Mouse (Mus musculus) spleen, postnatal 4 days (tissue): ENCODE measurements around the gene Gatd1.

Experiments used
- DNase-seq, 2 experiments: peaks; one replicate each; pipeline ENCODE4 v3.0.0; 2022; ENCODE audit warnings: low spot score in 2 of 2

Gatd1 gene

DNA sequence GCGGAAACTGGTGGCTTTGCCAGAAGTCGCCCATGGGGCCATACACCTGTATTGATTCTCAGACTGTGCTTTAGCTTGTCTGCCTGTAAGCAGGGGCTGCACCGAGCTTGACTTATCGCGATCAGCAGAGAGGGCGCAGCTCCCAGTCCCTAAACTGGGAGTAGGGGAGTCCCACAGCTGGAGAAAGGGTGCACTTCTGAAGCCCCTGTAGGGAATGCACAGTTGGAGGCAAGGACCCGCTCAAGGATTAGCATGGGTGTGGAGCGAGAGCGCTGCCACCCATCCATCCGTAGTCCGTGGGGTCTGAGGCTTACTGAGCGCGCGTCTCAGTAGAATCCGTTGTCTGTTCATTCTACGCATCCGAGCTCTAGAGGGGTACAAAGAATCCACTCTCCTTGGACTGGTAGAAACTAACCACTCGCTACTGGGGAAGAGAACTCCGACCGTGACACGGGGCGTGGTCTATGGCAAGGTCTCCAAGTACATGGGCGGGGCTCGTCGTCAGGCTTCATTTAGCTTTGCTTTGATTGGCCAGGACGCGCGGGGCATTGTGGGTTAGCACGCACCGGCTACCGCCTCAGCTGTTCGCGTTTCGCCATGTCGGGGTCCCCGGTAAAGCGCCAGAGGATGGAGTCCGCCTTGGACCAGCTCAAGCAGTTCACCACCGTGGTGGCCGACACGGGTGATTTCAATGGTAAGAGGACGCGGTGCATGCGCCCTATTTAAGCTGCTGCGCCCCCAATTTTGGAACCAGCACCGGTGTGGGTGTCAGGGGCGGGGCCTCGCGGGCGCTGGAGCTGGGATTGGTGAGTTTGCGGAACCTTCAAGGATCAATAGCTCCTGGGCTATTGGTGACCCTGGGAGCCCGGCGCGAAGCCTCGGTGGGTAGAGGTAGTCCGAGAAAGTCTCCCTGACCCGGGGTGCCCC lies 22.0 kb downstream of the Gatd1 start, which contains the start of gene Taldo1:
Taldo1 (plus strand) TSS at position 575 of the 927 bp plus-strand sequence.
- peak; percentile 98 for DNase-seq

DNA sequence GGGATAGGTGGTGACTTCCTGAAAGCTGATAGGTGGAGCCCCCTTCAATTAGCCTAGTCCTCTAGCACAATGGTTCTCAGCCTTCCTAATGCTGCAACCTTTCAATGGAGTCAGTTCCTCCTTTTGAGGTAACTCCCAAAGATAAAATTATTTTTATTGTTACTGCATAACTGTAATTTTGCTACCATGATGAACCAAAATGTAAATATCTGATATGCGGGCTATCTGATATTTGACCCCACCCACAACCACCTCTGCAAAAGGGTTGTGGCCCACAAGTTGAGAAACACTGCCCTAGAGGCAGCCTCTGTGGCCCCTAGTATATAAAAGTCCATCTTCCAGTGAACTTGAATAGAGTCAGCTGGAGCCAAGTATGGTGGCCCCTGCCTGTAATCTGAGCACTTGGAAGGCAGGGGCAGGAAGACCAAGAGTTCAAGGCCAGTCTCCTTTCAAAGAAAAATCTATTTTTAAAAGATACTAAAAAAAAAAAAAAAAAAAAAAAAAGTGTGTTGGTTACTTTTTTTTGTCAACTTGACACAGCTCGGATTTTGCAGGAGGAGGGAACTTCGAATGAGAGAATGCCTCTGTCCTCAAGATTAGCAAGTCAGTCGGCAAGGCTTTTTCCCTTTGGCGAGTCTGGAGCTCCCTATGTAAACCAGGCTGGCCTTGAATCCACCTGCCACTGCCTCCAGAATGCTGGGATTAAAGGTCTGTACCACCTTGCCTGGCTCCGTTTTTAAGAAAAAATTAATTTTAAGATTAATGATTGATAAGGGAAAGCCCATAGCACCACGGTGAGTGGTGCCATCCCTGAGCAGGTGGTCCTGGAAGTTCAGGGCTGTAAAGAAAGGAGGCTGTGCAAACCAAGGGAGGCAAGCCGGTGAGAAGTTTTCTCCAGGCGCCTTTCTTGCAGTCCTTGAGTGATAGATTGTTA lies 23.3 kb downstream of the Gatd1 start:
- DNase-seq: no peak

DNA sequence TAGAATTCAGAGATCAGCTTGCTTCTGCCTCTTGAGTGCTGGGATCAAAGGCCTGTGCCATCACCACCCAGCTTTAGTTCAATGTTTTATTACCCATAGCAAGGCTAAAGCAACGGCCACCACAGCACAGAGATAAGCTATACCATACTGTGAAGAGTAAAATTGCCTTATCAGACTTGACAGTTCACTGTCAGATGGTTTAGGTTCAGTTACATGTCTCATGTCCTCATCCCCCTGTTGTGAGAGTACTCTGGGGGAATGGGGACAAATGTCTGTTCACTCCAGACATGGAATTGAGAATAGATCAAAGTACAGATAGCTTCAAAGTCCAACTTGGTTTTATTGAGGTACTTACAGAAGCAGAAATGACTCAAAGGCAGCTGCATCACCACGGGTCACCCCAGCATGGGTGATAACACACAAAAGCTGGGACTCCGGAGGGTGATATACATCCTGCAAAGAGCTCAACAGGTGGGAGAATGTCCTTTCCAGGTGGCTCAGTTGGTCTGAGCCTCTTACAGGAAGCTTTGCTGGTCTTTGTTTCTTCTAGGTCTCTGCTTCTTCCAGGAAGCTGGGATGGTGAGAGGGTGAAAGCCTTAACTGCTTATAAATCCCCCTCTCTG lies 25.3 kb downstream of the Gatd1 start:
- no peak for DNase-seq

- DNase-seq: no peak
These were observed 26.0 kb downstream of the Gatd1 start for GRCm38 (mm10) chr7:141387807-141388486.

- DNase-seq: no peak
These were observed 32.7 kb downstream of the Gatd1 start for GRCm38 (mm10) chr7:141381068-141381835.

DNA sequence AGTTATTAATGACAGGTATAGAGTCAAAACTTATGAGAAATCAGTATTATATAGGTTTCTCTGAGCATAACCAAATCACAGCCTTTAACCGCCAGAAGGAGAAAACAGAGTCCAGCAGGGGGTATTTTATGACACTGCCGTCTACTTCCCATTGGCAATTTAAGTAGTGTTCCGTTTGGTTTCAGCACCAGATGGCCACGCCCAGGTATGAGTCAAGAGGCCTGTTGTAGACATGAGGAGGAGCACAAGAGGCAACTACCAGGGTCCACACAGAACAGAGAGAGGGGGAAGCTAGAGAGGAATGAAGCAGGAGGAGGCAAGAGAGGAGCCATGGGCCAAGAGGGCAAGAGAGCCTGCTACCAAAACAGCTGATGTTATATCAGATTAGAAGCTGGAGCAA lies 34.4 kb downstream of the Gatd1 start:
- DNase-seq: no peak

DNA sequence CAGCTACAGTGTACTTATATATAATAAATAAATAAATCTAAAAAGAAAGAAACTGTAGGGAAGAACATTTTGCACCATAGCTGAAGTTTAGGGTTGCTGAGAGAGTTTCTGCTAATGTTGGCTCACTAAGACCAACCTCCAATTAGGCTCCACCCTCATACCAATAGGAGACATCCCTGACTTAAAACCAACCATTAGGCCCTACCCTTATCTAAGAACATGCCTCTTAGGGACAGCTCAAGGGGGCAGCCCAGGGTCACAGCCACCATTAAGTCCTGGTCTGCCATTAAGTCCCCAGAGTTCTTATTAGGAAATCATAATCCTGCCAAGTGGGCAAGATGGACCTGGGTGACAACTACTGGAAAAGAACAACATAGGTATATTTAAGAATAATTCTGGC lies 39.5 kb downstream of the Gatd1 start:
- no peak for DNase-seq

GRCm38 (mm10) chr7:141373611-141374010 lies 40.3 kb downstream of the Gatd1 start:
- no peak for DNase-seq

DNA sequence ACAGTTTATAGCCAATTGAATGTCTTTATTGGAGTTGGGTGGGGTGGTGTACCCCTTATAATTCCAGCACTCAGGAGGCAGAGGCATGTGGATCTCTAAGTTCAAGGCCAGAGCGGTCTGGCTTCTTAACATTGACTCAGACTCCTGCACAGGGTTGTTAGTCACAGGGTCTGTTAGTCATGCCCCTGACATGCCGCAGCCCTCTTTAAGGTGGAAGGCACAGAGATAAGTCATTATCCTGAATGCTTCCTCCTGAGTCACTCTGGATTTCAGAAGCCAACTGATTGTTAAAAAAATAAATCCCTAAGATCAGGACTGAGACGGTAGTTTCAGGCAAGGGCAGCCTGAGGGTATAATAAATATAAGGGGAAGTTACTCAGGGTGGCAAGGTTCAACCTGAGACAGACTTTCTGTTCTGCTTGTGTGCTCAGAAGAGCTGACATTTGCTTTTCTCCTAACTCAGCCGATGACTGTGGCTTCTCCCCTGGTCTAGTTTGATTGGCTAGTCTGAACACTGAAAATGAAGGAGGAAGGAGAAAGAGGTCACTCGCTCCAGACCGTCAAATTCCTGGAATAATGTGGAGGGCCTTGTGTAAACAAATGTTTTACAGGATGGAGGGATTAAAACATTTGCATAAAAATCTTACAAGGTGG lies 41.9 kb downstream of the Gatd1 start:
- peak in 1 of 2 experiments; percentile 49 for DNase-seq

DNA sequence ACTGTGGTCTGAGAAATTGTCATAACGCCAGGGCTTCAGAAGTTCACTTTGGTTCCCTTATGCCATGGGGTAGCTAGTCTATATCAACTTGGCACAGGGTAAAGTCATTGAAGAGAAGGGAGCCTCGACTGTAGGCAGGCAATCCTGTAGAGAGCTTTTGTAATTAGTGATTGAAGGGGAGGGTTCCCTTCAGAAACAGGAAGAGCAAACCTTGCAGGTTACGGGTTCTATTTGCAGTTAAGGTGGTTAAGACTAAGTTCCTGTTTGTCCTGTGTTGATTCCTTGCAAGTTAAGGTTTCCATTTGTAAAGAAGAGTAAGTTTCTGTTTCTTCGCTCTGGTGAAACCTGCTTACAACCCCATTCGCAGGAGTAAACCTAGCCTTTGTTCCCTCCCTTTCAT lies 44.0 kb downstream of the Gatd1 start:
- no peak for DNase-seq

GRCm38 (mm10) chr7:141367358-141367757 lies 46.6 kb downstream of the Gatd1 start:
- DNase-seq: peak in 1 of 2 experiments; percentile 51

DNA sequence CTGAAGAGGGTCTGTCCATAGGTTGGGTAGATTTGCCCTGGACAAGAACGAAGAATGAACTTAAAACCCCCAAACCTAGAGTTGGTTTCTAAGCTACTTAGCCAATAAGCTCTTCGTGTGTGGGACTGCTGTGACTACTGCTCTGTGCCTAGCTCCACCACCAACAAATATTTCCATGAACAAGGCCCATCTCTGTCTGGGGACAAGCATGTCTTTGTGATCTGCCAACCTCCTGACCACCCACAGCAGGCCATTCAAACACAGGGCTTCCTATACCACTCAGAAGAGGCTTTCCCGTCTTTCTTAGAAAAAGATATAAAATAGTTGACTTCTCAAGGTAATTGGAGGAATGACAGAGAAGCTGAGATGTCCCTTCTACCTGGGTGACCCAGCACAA lies 48.9 kb downstream of the Gatd1 start:
- DNase-seq: peak in 1 of 2 experiments; percentile 53

DNA sequence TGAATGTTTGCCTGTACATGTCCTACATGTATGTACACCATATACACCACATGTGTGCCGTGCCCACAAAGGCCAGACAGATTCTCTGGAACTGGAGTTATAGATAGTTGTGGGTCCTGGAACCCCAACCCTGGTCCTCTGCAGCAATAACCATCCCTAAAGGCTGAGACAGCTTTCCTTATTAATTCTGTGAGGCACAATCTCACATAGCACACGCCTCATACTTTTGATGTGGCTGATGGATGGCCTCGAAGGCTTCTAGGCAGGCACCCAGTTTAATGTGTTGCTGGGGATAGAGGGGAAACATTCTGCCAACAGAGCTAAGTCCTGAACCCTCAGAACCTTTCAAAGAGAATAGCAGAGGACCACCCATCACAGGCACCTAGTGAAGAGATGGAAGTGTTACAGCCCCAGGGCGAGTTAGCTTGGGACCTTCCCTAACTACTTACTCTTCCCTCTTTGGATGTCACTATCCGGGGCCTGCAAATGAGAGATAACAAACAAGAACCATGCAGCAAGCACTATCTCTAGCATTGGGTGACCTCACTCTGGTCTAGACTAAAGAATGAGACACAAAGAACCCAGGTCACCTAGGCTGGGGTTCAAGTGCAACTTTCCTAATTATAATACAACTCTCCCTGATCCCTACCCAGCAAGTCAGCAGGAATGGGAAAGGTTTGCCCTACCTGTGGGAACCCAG lies 49.4 kb downstream of the Gatd1 start:
- no peak for DNase-seq

- DNase-seq: peak in 1 of 2 experiments; percentile 68
These were observed 50.2 kb downstream of the Gatd1 start for GRCm38 (mm10) chr7:141363752-141364125.

- DNase-seq: peak; percentile 78 to 88
These were observed 50.7 kb downstream of the Gatd1 start for GRCm38 (mm10) chr7:141363106-141363751.

- DNase-seq: peak; percentile 18 to 71
These were observed 52.4 kb downstream of the Gatd1 start for GRCm38 (mm10) chr7:141361510-141361909.
